Mouse (Mus musculus): ENCODE data around the gene Tacr2. TPM values are rescaled to one million over a fixed set of nuclear protein-coding genes. Genes with fewer than 3 reads are reported as not detected.
A peak's percentile ranks its signal among the peaks of the same experiment; 100 is the strongest.

Tacr2 gene
- total and polyA plus RNA-seq, 3 experiments = 0.06 TPM; not detected in 2

GRCm38 (mm10) chr10:62258298-62258697 is 6.1 kb downstream of the Tacr2 start:
- Histone ChIP-seq H3K9me3 (replicated peaks; ENCODE audit: insufficient read depth, low read length) (no peaks in the 10 kb centered on the region), H3K27ac (ENCODE audit: control insufficient read depth, low read depth, low read length) (no peak overlapping the region), H3K4me3 (ENCODE audit: control insufficient read depth in 1 of 2, insufficient read depth in 1 of 2, low read depth in 2 of 2, low read length in 2 of 2) (no peak overlapping the region), H3K36me3 (ENCODE audit: control insufficient read depth in 1 of 2, insufficient read depth in 2 of 2, low read length in 2 of 2) (peaks cover 0 to 3% of the 10 kb centered on the region in 2 experiments; a peak in 2 of 4 replicates), H3K4me1 (ENCODE audit: control insufficient read depth in 1 of 2, insufficient read depth in 2 of 2, low read length in 2 of 2) (peaks cover 0 to 9% of the 10 kb centered on the region in 2 experiments; a peak in 1 of 4 replicates), H3K27me3 (ENCODE audit: control insufficient read depth in 1 of 2, insufficient read depth in 2 of 2, low read length in 2 of 2) (peaks cover 6 to 14% of the 10 kb centered on the region in 2 experiments; a peak in 3 of 4 replicates), H3K79me2 (ENCODE audit: control insufficient read depth, insufficient read depth, low read length, poor library complexity) (no peaks in the 10 kb centered on the region), H3K9ac (ENCODE audit: control insufficient read depth, low read depth, low read length, poor library complexity, severe bottlenecking) (no peak overlapping the region)
- DNase-seq (ENCODE audit: low read depth, low spot score) = no peak
- TF ChIP-seq GABPA (IDR thresholded peaks at IDR 0.05; ENCODE audit: low read depth, low read length) = no peak
- TF ChIP-seq ZMIZ1 (IDR thresholded peaks at IDR 0.05; ENCODE audit: low read depth, low read length) = no peak
- no peak for TF ChIP-seq RCOR1 (IDR thresholded peaks at IDR 0.05; ENCODE audit: low read depth, low read length)
- TF ChIP-seq CTCF (IDR thresholded peaks at IDR 0.05 in 2 of 3, conservative IDR thresholded peaks at IDR 0.05 in 1 of 3; ENCODE audit: control insufficient read depth in 1 of 3, insufficient read depth in 1 of 3, low read depth in 2 of 3, low read length in 3 of 3, poor library complexity in 1 of 3, severe bottlenecking in 1 of 3) = no peak
- no peak for TF ChIP-seq EP300 (IDR thresholded peaks at IDR 0.05; ENCODE audit: low read depth in 1 of 2, low read length in 2 of 2)
- no peak for TF ChIP-seq MXI1 (IDR thresholded peaks at IDR 0.05; ENCODE audit: low read depth, low read length)
- TF ChIP-seq ZNF384 (IDR thresholded peaks at IDR 0.05; ENCODE audit: low read depth, low read length) = no peak
- TF ChIP-seq UBTF (IDR thresholded peaks at IDR 0.05; ENCODE audit: borderline replicate concordance, insufficient read depth, low read depth, low read length) = no peak
- no peak for TF ChIP-seq MEF2A (IDR thresholded peaks at IDR 0.05; ENCODE audit: extremely low read depth, insufficient replicate concordance, low read depth, low read length, poor library complexity, severe bottlenecking)
- no peak for TF ChIP-seq MAZ (IDR thresholded peaks at IDR 0.05; ENCODE audit: low read depth, low read length)
- TF ChIP-seq KAT2A (conservative IDR thresholded peaks at IDR 0.05; ENCODE audit: low read depth, low read length) = no peak
- TF ChIP-seq TAL1 (IDR thresholded peaks at IDR 0.05; ENCODE audit: low read length) = no peak
- TF ChIP-seq CHD2 (IDR thresholded peaks at IDR 0.05; ENCODE audit: low read length) = no peak
- no peak for TF ChIP-seq MAFK (IDR thresholded peaks at IDR 0.05; ENCODE audit: borderline replicate concordance, low read depth, low read length)
- TF ChIP-seq USF1 (IDR thresholded peaks at IDR 0.05; ENCODE audit: low read depth, low read length) = no peak
- no peak for TF ChIP-seq ETS1 (IDR thresholded peaks at IDR 0.05; ENCODE audit: low read depth, low read length)

GRCm38 (mm10) chr10:62261115-62261886 is 9.1 kb downstream of the Tacr2 start:
- peaks cover 0 to 3% of the 10 kb centered on the region in 2 experiments; a peak in 2 of 4 replicates for H3K36me3 ChIP-seq (ENCODE audit: control insufficient read depth in 1 of 2, insufficient read depth in 2 of 2, low read length in 2 of 2)
- H3K27ac ChIP-seq (ENCODE audit: control insufficient read depth, low read depth, low read length) = no peak overlapping the region
- H3K27me3 ChIP-seq (ENCODE audit: control insufficient read depth in 1 of 2, insufficient read depth in 2 of 2, low read length in 2 of 2) = no peaks in the 10 kb centered on the region; a peak in 1 of 4 replicates
- H3K4me3 ChIP-seq (ENCODE audit: control insufficient read depth in 1 of 2, insufficient read depth in 1 of 2, low read depth in 2 of 2, low read length in 2 of 2) = no peak overlapping the region
- H3K9me3 ChIP-seq (replicated peaks; ENCODE audit: insufficient read depth, low read length) = no peaks in the 10 kb centered on the region
- no peaks in the 10 kb centered on the region for H3K79me2 ChIP-seq (ENCODE audit: control insufficient read depth, insufficient read depth, low read length, poor library complexity)
- peaks cover 0 to 9% of the 10 kb centered on the region in 2 experiments; a peak in 1 of 4 replicates for H3K4me1 ChIP-seq (ENCODE audit: control insufficient read depth in 1 of 2, insufficient read depth in 2 of 2, low read length in 2 of 2)
- DNase-seq (ENCODE audit: low read depth, low spot score) = peak; percentile 95
- H3K9ac ChIP-seq (ENCODE audit: control insufficient read depth, low read depth, low read length, poor library complexity, severe bottlenecking) = peak overlapping the region; percentile 5; the same call in 1 of the 2 replicates
- no peak for TF ChIP-seq ETS1 (IDR thresholded peaks at IDR 0.05; ENCODE audit: low read depth, low read length)
- no peak for TF ChIP-seq POLR2AphosphoS2 (IDR thresholded peaks at IDR 0.05; ENCODE audit: low read length)
- peak; percentile 58 for TF ChIP-seq ELF1 (IDR thresholded peaks at IDR 0.05; ENCODE audit: low read depth, low read length)
- peak; percentile 80 to 97 (median 81) for TF ChIP-seq CTCF (IDR thresholded peaks at IDR 0.05 in 2 of 3, conservative IDR thresholded peaks at IDR 0.05 in 1 of 3; ENCODE audit: control insufficient read depth in 1 of 3, insufficient read depth in 1 of 3, low read depth in 2 of 3, low read length in 3 of 3, poor library complexity in 1 of 3, severe bottlenecking in 1 of 3)
- 0 out of 2 replicates have a peak, but pooled peaks have one; percentile 38 for TF ChIP-seq MXI1 (IDR thresholded peaks at IDR 0.05; ENCODE audit: low read depth, low read length)
- TF ChIP-seq UBTF (IDR thresholded peaks at IDR 0.05; ENCODE audit: borderline replicate concordance, insufficient read depth, low read depth, low read length) = no peak
- TF ChIP-seq TAL1 (IDR thresholded peaks at IDR 0.05; ENCODE audit: low read length) = no peak
- 0 out of 2 replicates have a peak, but pooled peaks have one; percentile 47 for TF ChIP-seq MYC (IDR thresholded peaks at IDR 0.05; ENCODE audit: low read depth, low read length)
- no peak for TF ChIP-seq ZNF384 (IDR thresholded peaks at IDR 0.05; ENCODE audit: low read depth, low read length)
- peak; percentile 71 for TF ChIP-seq RAD21 (IDR thresholded peaks at IDR 0.05; ENCODE audit: low read depth, low read length)
- no peak for TF ChIP-seq BHLHE40 (IDR thresholded peaks at IDR 0.05; ENCODE audit: borderline replicate concordance, low read depth, low read length)
- no peak for TF ChIP-seq CHD2 (IDR thresholded peaks at IDR 0.05; ENCODE audit: low read length)
- TF ChIP-seq SIN3A (IDR thresholded peaks at IDR 0.05; ENCODE audit: low read length) = peak; percentile 76
- TF ChIP-seq SMC3 (IDR thresholded peaks at IDR 0.05; ENCODE audit: low read depth, low read length) = peak; percentile 95
- peak; percentile 92; the same call in 1 of the 2 replicates for TF ChIP-seq MAZ (IDR thresholded peaks at IDR 0.05; ENCODE audit: low read depth, low read length)
- no peak for TF ChIP-seq USF2 (IDR thresholded peaks at IDR 0.05; ENCODE audit: borderline replicate concordance in 1 of 2, insufficient read depth in 1 of 2, low read depth in 1 of 2, low read length in 2 of 2)
- TF ChIP-seq ZC3H11A (IDR thresholded peaks at IDR 0.05; ENCODE audit: low read depth, low read length) = peak; percentile 78
- no peak for TF ChIP-seq POLR2A (IDR thresholded peaks at IDR 0.05; ENCODE audit: control insufficient read depth in 1 of 2, insufficient read depth in 1 of 2, low read depth in 1 of 2, low read length in 2 of 2, poor library complexity in 1 of 2)
- no peak for TF ChIP-seq TBP (IDR thresholded peaks at IDR 0.05; ENCODE audit: low read depth, low read length)
- no peak for TF ChIP-seq USF1 (IDR thresholded peaks at IDR 0.05; ENCODE audit: low read depth, low read length)

Measured in MEL (cell line).